Mouse (Mus musculus) cerebellum, adult (tissue): ENCODE measurements around the gene Hoxd12.

ENCODE experiments used
- ATAC-seq: cut with Nextera tagmentation; 2 replicates; pipeline ENCODE4 v1.9.2; 2017; ENCODE audit warnings: mild to moderate bottlenecking, moderate library complexity, mixed read lengths; ENCODE audit not compliant: insufficient number of reproducible peaks, low FRiP score, low TSS enrichment

Hoxd12 gene

GRCm38 (mm10) chr2:74705467-74706089 lies 30.8 kb downstream of the Hoxd12 start:
- no peak for ATAC-seq

GRCm38 (mm10) chr2:74706393-74706960 lies 31.7 kb downstream of the Hoxd12 start:
- ATAC-seq: no peak

- no peak for ATAC-seq
Observed at GRCm38 (mm10) chr2:74707599-74707998, 32.8 kb downstream of the Hoxd12 start.

- ATAC-seq: no peak
Observed at GRCm38 (mm10) chr2:74708676-74709075, 33.9 kb downstream of the Hoxd12 start.

GRCm38 (mm10) chr2:74709465-74710419 lies 34.9 kb downstream of the Hoxd12 start:
- no peak for ATAC-seq

- ATAC-seq: no peak
Observed at GRCm38 (mm10) chr2:74710929-74711543, 36.2 kb downstream of the Hoxd12 start.

- ATAC-seq: no peak
Observed at GRCm38 (mm10) chr2:74711721-74712621, 37.2 kb downstream of the Hoxd12 start, which contains the start of the genes Hoxd3 and Hoxd4. Hoxd3 (plus strand) TSS chr2:74711927. Hoxd4 (plus strand) TSS chr2:74711929.

- no peak for ATAC-seq
Observed at GRCm38 (mm10) chr2:74713239-74714150, 38.7 kb downstream of the Hoxd12 start.

GRCm38 (mm10) chr2:74714156-74714789 lies 39.5 kb downstream of the Hoxd12 start:
- no peak for ATAC-seq

- ATAC-seq: no peak
Observed at GRCm38 (mm10) chr2:74714881-74715280, 40.1 kb downstream of the Hoxd12 start.

- no peak for ATAC-seq
Observed at GRCm38 (mm10) chr2:74715504-74716241, 40.9 kb downstream of the Hoxd12 start.

- ATAC-seq: no peak
Observed at GRCm38 (mm10) chr2:74720384-74720783, 45.6 kb downstream of the Hoxd12 start.

- ATAC-seq: no peak
Observed at GRCm38 (mm10) chr2:74720955-74721491, 46.2 kb downstream of the Hoxd12 start.

GRCm38 (mm10) chr2:74721882-74722281 lies 47.1 kb downstream of the Hoxd12 start:
- ATAC-seq: no peak

- no peak for ATAC-seq
Observed at GRCm38 (mm10) chr2:74722949-74723348, 48.1 kb downstream of the Hoxd12 start.

GRCm38 (mm10) chr2:74724244-74725015 lies 49.6 kb downstream of the Hoxd12 start:
- no peak for ATAC-seq
